Mouse (Mus musculus): ENCODE measurements at regions not wholly inside any gene's neighbourhood (a gene's known extent, or its start where the extent isn't known, plus 50 kb on each side); places are given as distances from the start of the nearest gene placed in this dataset.

- peak; percentile 25 for TF ChIP-seq CTCF (conservative IDR thresholded peaks at IDR 0.05; ENCODE audit: low read length)
- no peak for TF ChIP-seq POU5F1 (IDR thresholded peaks at IDR 0.05; ENCODE audit: borderline replicate concordance, low read length)
- H3K27me3 ChIP-seq (ENCODE audit: insufficient read depth, low read length): no peaks in the 10 kb centered on the region
- H3K36me3 ChIP-seq (ENCODE audit: insufficient read depth, low read length): no peaks in the 10 kb centered on the region
- H3K4me3 ChIP-seq (replicated peaks; ENCODE audit: low read length): no peak overlapping the region
- H3K4me1 ChIP-seq (replicated peaks; ENCODE audit: low read depth, low read length): 0 out of 2 replicates have a peak, but pooled peaks cover 4% of the 10 kb centered on the region
- H3K9me3 ChIP-seq (ENCODE audit: low read length): no peaks in the 10 kb centered on the region
These were observed 127.8 kb downstream of the Anxa2 start for GRCm38 (mm10) chr9:69581236-69581635.

GRCm38 (mm10) chr9:69577661-69578405 lies 124.4 kb downstream of the Anxa2 start:
- H3K36me3 ChIP-seq (ENCODE audit: insufficient read depth, low read length): no peaks in the 10 kb centered on the region
- TF ChIP-seq CTCF (conservative IDR thresholded peaks at IDR 0.05; ENCODE audit: low read length): no peak
- peak; percentile 47; the same call in 1 of the 2 replicates for TF ChIP-seq NANOG (IDR thresholded peaks at IDR 0.05; ENCODE audit: borderline replicate concordance, low read length)
- TF ChIP-seq POU5F1 (IDR thresholded peaks at IDR 0.05; ENCODE audit: borderline replicate concordance, low read length): no peak
- 0 out of 2 replicates have a peak, but pooled peaks cover 4% of the 10 kb centered on the region for H3K4me1 ChIP-seq (replicated peaks; ENCODE audit: low read depth, low read length)
- no peaks in the 10 kb centered on the region for H3K9me3 ChIP-seq (ENCODE audit: low read length)
- no peak overlapping the region for H3K4me3 ChIP-seq (replicated peaks; ENCODE audit: low read length)
- no peaks in the 10 kb centered on the region for H3K27me3 ChIP-seq (ENCODE audit: insufficient read depth, low read length)

GRCm38 (mm10) chr9:69575386-69575785 lies 122.0 kb downstream of the Anxa2 start:
- TF ChIP-seq NANOG (IDR thresholded peaks at IDR 0.05; ENCODE audit: borderline replicate concordance, low read length): no peak
- no peak for TF ChIP-seq CTCF (conservative IDR thresholded peaks at IDR 0.05; ENCODE audit: low read length)
- no peaks in the 10 kb centered on the region for H3K36me3 ChIP-seq (ENCODE audit: insufficient read depth, low read length)
- H3K9me3 ChIP-seq (ENCODE audit: low read length): no peaks in the 10 kb centered on the region
- H3K27me3 ChIP-seq (ENCODE audit: insufficient read depth, low read length): no peaks in the 10 kb centered on the region
- no peak overlapping the region for H3K4me3 ChIP-seq (replicated peaks; ENCODE audit: low read length)
- H3K4me1 ChIP-seq (replicated peaks; ENCODE audit: low read depth, low read length): 0 out of 2 replicates have a peak, but pooled peaks cover 4% of the 10 kb centered on the region

GRCm38 (mm10) chr9:69568631-69569230 lies 115.3 kb downstream of the Anxa2 start:
- TF ChIP-seq NANOG (IDR thresholded peaks at IDR 0.05; ENCODE audit: borderline replicate concordance, low read length) (no peak), CTCF (conservative IDR thresholded peaks at IDR 0.05; ENCODE audit: low read length) (no peak)
- H3K9me3 ChIP-seq (ENCODE audit: low read length): no peaks in the 10 kb centered on the region
- H3K36me3 ChIP-seq (ENCODE audit: insufficient read depth, low read length): no peaks in the 10 kb centered on the region

GRCm38 (mm10) chr9:69568222-69568621 lies 114.8 kb downstream of the Anxa2 start:
- H3K27me3 ChIP-seq (ENCODE audit: insufficient read depth, low read length): no peaks in the 10 kb centered on the region
- H3K36me3 ChIP-seq (ENCODE audit: insufficient read depth, low read length): no peaks in the 10 kb centered on the region
- no peak overlapping the region for H3K4me3 ChIP-seq (replicated peaks; ENCODE audit: low read length)
- TF ChIP-seq POU5F1 (IDR thresholded peaks at IDR 0.05; ENCODE audit: borderline replicate concordance, low read length): no peak
- no peak for TF ChIP-seq CTCF (conservative IDR thresholded peaks at IDR 0.05; ENCODE audit: low read length)
- no peak for TF ChIP-seq NANOG (IDR thresholded peaks at IDR 0.05; ENCODE audit: borderline replicate concordance, low read length)
- H3K9me3 ChIP-seq (ENCODE audit: low read length): no peaks in the 10 kb centered on the region
- H3K4me1 ChIP-seq (replicated peaks; ENCODE audit: low read depth, low read length): no peaks in the 10 kb centered on the region

More at GRCm38 (mm10) chr9:69568631-69569230, 115.3 kb downstream of the Anxa2 start:
- no peaks in the 10 kb centered on the region for H3K27me3 ChIP-seq (ENCODE audit: insufficient read depth, low read length)
- no peak overlapping the region for H3K4me3 ChIP-seq (replicated peaks; ENCODE audit: low read length)
- no peaks in the 10 kb centered on the region for H3K4me1 ChIP-seq (replicated peaks; ENCODE audit: low read depth, low read length)

- no peaks in the 10 kb centered on the region for H3K36me3 ChIP-seq (ENCODE audit: insufficient read depth, low read length)
- no peaks in the 10 kb centered on the region for H3K27me3 ChIP-seq (ENCODE audit: insufficient read depth, low read length)
- no peak overlapping the region for H3K4me3 ChIP-seq (replicated peaks; ENCODE audit: low read length)
- H3K9me3 ChIP-seq (ENCODE audit: low read length): no peaks in the 10 kb centered on the region
- no peaks in the 10 kb centered on the region for H3K4me1 ChIP-seq (replicated peaks; ENCODE audit: low read depth, low read length)
- no peak for TF ChIP-seq CTCF (conservative IDR thresholded peaks at IDR 0.05; ENCODE audit: low read length)
- TF ChIP-seq POU5F1 (IDR thresholded peaks at IDR 0.05; ENCODE audit: borderline replicate concordance, low read length): no peak
- no peak for TF ChIP-seq NANOG (IDR thresholded peaks at IDR 0.05; ENCODE audit: borderline replicate concordance, low read length)
These were observed 113.6 kb downstream of the Anxa2 start for GRCm38 (mm10) chr9:69566996-69567395.

GRCm38 (mm10) chr9:69543241-69543640 lies 89.8 kb downstream of the Anxa2 start:
- no peaks in the 10 kb centered on the region for H3K9me3 ChIP-seq (ENCODE audit: low read length)
- H3K4me3 ChIP-seq (replicated peaks; ENCODE audit: low read length): no peak overlapping the region
- H3K27me3 ChIP-seq (ENCODE audit: insufficient read depth, low read length): no peaks in the 10 kb centered on the region
- no peaks in the 10 kb centered on the region for H3K36me3 ChIP-seq (ENCODE audit: insufficient read depth, low read length)
- H3K4me1 ChIP-seq (replicated peaks; ENCODE audit: low read depth, low read length): no peaks in the 10 kb centered on the region
- TF ChIP-seq POU5F1 (IDR thresholded peaks at IDR 0.05; ENCODE audit: borderline replicate concordance, low read length): no peak
